Mouse (Mus musculus) myocyte (in vitro differentiated cells): ENCODE data around the gene Lrrc4c. TPM values are rescaled to one million over a fixed set of nuclear protein-coding genes. Genes with fewer than 3 reads are reported as not detected.

ENCODE experiments used
- H3K27me3 ChIP-seq: one replicate; pipeline ENCODE4 v1.6.1; 2011; ENCODE audit not compliant: control insufficient read depth, insufficient read depth, insufficient read length
- H3K36me3 ChIP-seq: one replicate; pipeline ENCODE4 v1.6.1; 2011; ENCODE audit not compliant: control insufficient read depth, insufficient read depth
- H3K4me2 ChIP-seq: one replicate; pipeline ENCODE4 v1.6.1; 2011; ENCODE audit warnings: low read depth, control low read depth
- H3K4me3 ChIP-seq: one replicate; pipeline ENCODE4 v1.5.1; 2011; ENCODE audit warnings: mild to moderate bottlenecking, control low read depth, moderate library complexity
- H3K79me2 ChIP-seq: one replicate; pipeline ENCODE4 v1.6.1; 2011; ENCODE audit not compliant: control insufficient read depth, insufficient read depth
- H3ac ChIP-seq: one replicate; pipeline ENCODE4 v1.6.1; 2011; ENCODE audit not compliant: control insufficient read depth, insufficient read length
- CEBPB ChIP-seq: IDR thresholded peaks from 2 replicates; pipeline ENCODE4 v1.6.1; 2011; ENCODE audit warnings: mild to moderate bottlenecking, moderate library complexity; ENCODE audit not compliant: poor library complexity, insufficient read depth, severe bottlenecking
- E2F4 ChIP-seq: IDR thresholded peaks from one replicate; pipeline ENCODE4 v1.6.1; 2011; ENCODE audit warnings: mild to moderate bottlenecking, control low read depth, moderate library complexity; ENCODE audit not compliant: insufficient read depth
- MAX ChIP-seq: IDR thresholded peaks from one replicate; pipeline ENCODE4 v1.6.1; 2011; ENCODE audit warnings: low read depth, mild to moderate bottlenecking, control low read depth
- MYOD1 ChIP-seq, 3 experiments: IDR thresholded peaks; one replicate each; pipeline ENCODE4 v1.6.1; 2011; ENCODE audit warnings: control low read depth in 2 of 3, low read depth in 2 of 3, mild to moderate bottlenecking in 2 of 3, moderate library complexity in 1 of 3; ENCODE audit not compliant: insufficient read length in 2 of 3, control insufficient read depth in 1 of 3
- MYOG ChIP-seq, 3 experiments: IDR thresholded peaks; one replicate each; pipeline ENCODE4 v1.6.1; 2011; ENCODE audit warnings: control low read depth in 2 of 3, low read depth in 2 of 3, mild to moderate bottlenecking in 2 of 3; ENCODE audit not compliant: insufficient read length in 2 of 3, control insufficient read depth in 1 of 3, insufficient read depth in 1 of 3
- POLR2A ChIP-seq: IDR thresholded peaks from one replicate; pipeline ENCODE4 v1.6.1; 2011; ENCODE audit warnings: low read depth, mild to moderate bottlenecking, control low read depth, moderate library complexity; ENCODE audit not compliant: insufficient read length
- POLR2AphosphoS2 ChIP-seq: IDR thresholded peaks from one replicate; pipeline ENCODE4 v1.6.1; 2011; ENCODE audit warnings: low read depth, control low read depth; ENCODE audit not compliant: insufficient read length
- REST ChIP-seq: IDR thresholded peaks from one replicate; pipeline ENCODE4 v1.6.1; 2011; ENCODE audit warnings: mild to moderate bottlenecking, control low read depth, moderate library complexity; ENCODE audit not compliant: insufficient read depth, insufficient read length
- SRF ChIP-seq: IDR thresholded peaks from one replicate; pipeline ENCODE4 v1.6.1; 2011; ENCODE audit warnings: low read depth; ENCODE audit not compliant: control insufficient read depth, insufficient read length
- TCF12 ChIP-seq: IDR thresholded peaks from one replicate; pipeline ENCODE4 v1.6.1; 2011; ENCODE audit warnings: mild to moderate bottlenecking, control low read depth; ENCODE audit not compliant: poor library complexity, insufficient read depth, severe bottlenecking
- TCF3 ChIP-seq: IDR thresholded peaks from one replicate; pipeline ENCODE4 v1.6.1; 2011; ENCODE audit warnings: low read depth, control low read depth; ENCODE audit not compliant: insufficient read length
- USF1 ChIP-seq: IDR thresholded peaks from one replicate; pipeline ENCODE4 v1.6.1; 2011; ENCODE audit warnings: low read depth, mild to moderate bottlenecking, control low read depth, moderate library complexity
- polyA plus RNA-seq: library from polyadenylated mRNA; unstranded; fragments of >200 nt; fragmentation: generic; extraction: Trizol; gene quantifications from one replicate; pipeline ENCODE4 v1.2.1, GENCODE M21; 2012; ENCODE audit warnings: missing spikeins

Lrrc4c gene
- polyA plus RNA-seq, 1 experiment = 1.1 TPM

DNA sequence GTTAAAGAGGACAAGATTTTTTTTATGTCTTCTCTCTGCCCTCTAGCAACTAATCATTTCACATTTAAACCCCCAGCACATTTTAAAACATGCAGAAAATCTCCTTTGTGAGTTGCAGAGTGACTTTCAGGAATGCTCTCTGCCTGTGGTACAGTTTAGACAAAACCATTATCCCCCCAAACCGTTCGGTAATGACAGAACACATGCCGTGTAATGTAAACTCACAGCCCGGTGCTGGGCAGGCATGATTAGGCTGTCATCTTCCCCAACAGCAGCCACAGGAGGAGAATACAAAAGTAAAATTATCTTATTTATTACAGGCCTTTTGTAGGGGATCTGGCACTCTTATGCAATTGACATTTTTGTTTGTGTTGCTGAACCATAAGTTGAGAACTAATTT, 349.1 kb downstream of the Lrrc4c start:
- TF ChIP-seq MYOD1 (IDR thresholded peaks at IDR 0.05; ENCODE audit: control insufficient read depth in 1 of 3, insufficient read length in 2 of 3, low read depth in 2 of 3) (no peak), TCF12 (no peak), POLR2AphosphoS2 (no peak), TCF3 (no peak), USF1 (no peak), POLR2A (no peak), CEBPB (no peak), MYOG (IDR thresholded peaks at IDR 0.05; ENCODE audit: control insufficient read depth in 1 of 3, insufficient read depth in 1 of 3, insufficient read length in 2 of 3, low read depth in 2 of 3) (no peak), E2F4 (no peak)
- Histone ChIP-seq H3K27me3 (no peaks in the 10 kb centered on the region), H3K4me3 (no peak overlapping the region), H3K36me3 (no peaks in the 10 kb centered on the region), H3ac (no peak overlapping the region), H3K4me2 (no peak overlapping the region), H3K79me2 (no peaks in the 10 kb centered on the region)

DNA sequence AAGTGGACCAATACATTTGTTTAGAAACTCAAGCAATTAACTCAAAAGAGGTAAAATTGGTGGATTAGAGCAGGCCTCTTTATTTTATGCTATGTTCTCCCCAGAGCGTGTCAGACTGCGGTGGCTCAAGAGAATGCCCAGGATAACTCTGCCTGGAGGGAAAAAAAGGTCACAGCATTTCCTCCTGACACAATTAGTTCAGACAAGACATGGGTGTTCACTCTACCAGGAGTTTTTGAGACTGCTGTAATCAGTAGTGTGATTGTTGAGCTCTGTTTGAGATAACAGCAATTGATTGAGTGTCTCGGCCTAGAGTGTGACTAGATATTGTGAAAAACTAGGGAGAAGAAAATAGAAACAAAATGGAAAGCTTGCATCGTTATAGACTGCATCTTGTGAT, 363.8 kb downstream of the Lrrc4c start:
- Histone ChIP-seq H3K27me3 (no peaks in the 10 kb centered on the region), H3K4me3 (no peak overlapping the region), H3K4me2 (no peak overlapping the region), H3K79me2 (no peaks in the 10 kb centered on the region), H3K36me3 (no peaks in the 10 kb centered on the region), H3ac (no peak overlapping the region)
- TF ChIP-seq POLR2A (no peak), MYOG (IDR thresholded peaks at IDR 0.05; ENCODE audit: control insufficient read depth in 1 of 3, insufficient read depth in 1 of 3, insufficient read length in 2 of 3, low read depth in 2 of 3) (no peak), POLR2AphosphoS2 (no peak), SRF (no peak), MAX (no peak), MYOD1 (IDR thresholded peaks at IDR 0.05; ENCODE audit: control insufficient read depth in 1 of 3, insufficient read length in 2 of 3, low read depth in 2 of 3) (no peak), REST (no peak), USF1 (no peak), TCF3 (no peak), TCF12 (no peak), E2F4 (no peak), CEBPB (no peak)

- no peaks in the 10 kb centered on the region for H3K36me3 ChIP-seq
- no peaks in the 10 kb centered on the region for H3K27me3 ChIP-seq
- no peak overlapping the region for H3K4me3 ChIP-seq
- no peak overlapping the region for H3K4me2 ChIP-seq
- no peak overlapping the region for H3ac ChIP-seq
- TF ChIP-seq E2F4 (no peak), POLR2AphosphoS2 (no peak), MAX (no peak)
- H3K79me2 ChIP-seq = no peaks in the 10 kb centered on the region
These were observed 367.4 kb downstream of the Lrrc4c start for GRCm38 (mm10) chr2:96685328-96685727.

DNA sequence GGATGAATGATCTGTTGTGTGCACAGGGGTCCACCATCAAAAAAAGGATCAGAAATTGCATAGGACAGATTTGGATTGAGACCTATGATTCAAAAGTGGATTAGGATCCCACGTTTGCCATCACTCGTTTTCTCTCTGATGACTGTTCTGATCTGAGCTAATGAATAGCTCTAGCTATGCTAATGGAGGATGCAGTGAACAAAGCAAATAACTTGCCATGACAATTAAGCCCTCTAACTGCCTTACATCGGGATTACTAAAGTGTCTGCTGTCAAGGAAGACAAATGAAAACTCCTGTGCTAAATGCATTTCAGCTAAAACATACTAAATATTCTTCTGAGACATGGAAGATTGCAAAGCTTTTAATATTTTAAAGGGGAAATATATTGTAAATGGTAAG, 387.0 kb downstream of the Lrrc4c start:
- H3ac ChIP-seq = no peak overlapping the region

DNA sequence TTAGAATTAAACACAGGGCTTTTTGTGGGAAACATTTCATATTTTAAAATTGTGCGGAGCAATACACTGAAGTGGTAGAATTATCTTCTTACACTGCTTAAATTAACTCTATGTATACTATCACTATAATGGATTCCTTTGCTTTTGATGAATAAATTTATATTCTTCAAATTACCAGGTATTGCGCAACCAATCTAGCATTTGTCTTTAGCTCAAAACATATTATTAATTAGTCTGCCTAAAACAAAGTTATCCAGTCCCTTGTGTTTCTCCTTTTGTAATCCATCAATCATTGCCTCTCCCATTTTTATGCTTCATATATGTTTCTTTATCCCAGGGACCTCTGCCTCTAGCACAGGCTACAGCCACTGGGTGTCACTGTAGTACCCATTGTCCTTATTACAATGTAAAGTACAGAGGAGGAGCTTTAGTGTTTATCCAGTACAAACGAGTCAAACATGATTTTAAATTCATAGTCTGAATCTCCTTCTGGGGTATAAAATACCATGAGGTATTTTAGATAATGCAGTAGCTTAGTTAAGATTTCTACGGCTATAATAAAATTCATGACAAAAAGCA, 389.9 kb downstream of the Lrrc4c start:
- Histone ChIP-seq H3K4me3 (no peak overlapping the region), H3K79me2 (no peaks in the 10 kb centered on the region), H3K36me3 (no peaks in the 10 kb centered on the region), H3ac (no peak overlapping the region), H3K27me3 (no peaks in the 10 kb centered on the region), H3K4me2 (no peak overlapping the region)
- TF ChIP-seq SRF = no peak
- 0 out of 2 replicates have a peak, but pooled peaks have one; percentile 66 for TF ChIP-seq CEBPB

More for the DNA sequence above, 387.0 kb downstream of the Lrrc4c start:
- H3K4me2 ChIP-seq = no peak overlapping the region
- no peaks in the 10 kb centered on the region for H3K27me3 ChIP-seq
- TF ChIP-seq CEBPB = no peak
- no peak for TF ChIP-seq SRF
- no peak for TF ChIP-seq MAX
- no peak for TF ChIP-seq MYOG (IDR thresholded peaks at IDR 0.05; ENCODE audit: control insufficient read depth in 1 of 3, insufficient read depth in 1 of 3, insufficient read length in 2 of 3, low read depth in 2 of 3)
- no peak for TF ChIP-seq POLR2AphosphoS2
- no peak for TF ChIP-seq TCF3
- no peak for TF ChIP-seq TCF12
- TF ChIP-seq REST = no peak
- TF ChIP-seq POLR2A = no peak
- no peak for TF ChIP-seq USF1
- no peak for TF ChIP-seq E2F4
- TF ChIP-seq MYOD1 (IDR thresholded peaks at IDR 0.05; ENCODE audit: control insufficient read depth in 1 of 3, insufficient read length in 2 of 3, low read depth in 2 of 3) = no peak
- no peaks in the 10 kb centered on the region for H3K36me3 ChIP-seq
- H3K4me3 ChIP-seq = no peak overlapping the region
- H3K79me2 ChIP-seq = no peaks in the 10 kb centered on the region
